Mouse (Mus musculus) heart, embryonic 14.5 days (tissue): ENCODE data around the gene Timp2. TPM values are rescaled to one million over a fixed set of nuclear protein-coding genes. Genes with fewer than 3 reads are reported as not detected.
A peak's percentile ranks its signal among the peaks of the same experiment; 100 is the strongest.

Experiments used
- ATAC-seq: fragments of 200-750 bp; cut with Nextera tagmentation; 2 replicates; pipeline ENCODE4 v1.8.0; 2017; ENCODE audit warnings: low read depth, moderate TSS enrichment; ENCODE audit not compliant: insufficient number of reproducible peaks, insufficient read depth, low FRiP score
- H3K27ac ChIP-seq, 2 experiments: fragments of 200-500 bp in 1 of 2; fragments of 300-500 bp in 1 of 2; sonication (generic) in 1 of 2; replicated peaks in 1 of 2; 2 replicates each; pipeline ENCODE4 v1.5.1; 2012 to 2014; ENCODE audit warnings: low read depth in 2 of 2, low read length in 2 of 2, control low read depth in 1 of 2, mild to moderate bottlenecking in 1 of 2, mixed read lengths in 1 of 2; ENCODE audit not compliant: control insufficient read depth in 1 of 2, insufficient read depth in 1 of 2
- H3K27me3 ChIP-seq: fragments of 300-500 bp; sonication (generic); 2 replicates; pipeline ENCODE4 v1.6.1; 2014; ENCODE audit warnings: mild to moderate bottlenecking, low read length, control low read depth; ENCODE audit not compliant: control insufficient read depth, insufficient read depth
- H3K36me3 ChIP-seq: fragments of 300-500 bp; sonication (generic); 2 replicates; pipeline ENCODE4 v1.6.1; 2014; ENCODE audit warnings: mild to moderate bottlenecking, control low read depth, low read length, mixed read lengths; ENCODE audit not compliant: control insufficient read depth, insufficient read depth
- H3K4me1 ChIP-seq, 2 experiments: fragments of 200-500 bp in 1 of 2; fragments of 300-500 bp in 1 of 2; sonication (generic) in 1 of 2; 2 replicates each; pipeline ENCODE4 v1.6.1; 2012 to 2014; ENCODE audit warnings: low read length in 2 of 2, control low read depth in 1 of 2, mixed read lengths in 1 of 2; ENCODE audit not compliant: control insufficient read depth in 2 of 2, insufficient read depth in 2 of 2
- H3K4me2 ChIP-seq: fragments of 300-500 bp; sonication (generic); 2 replicates; pipeline ENCODE4 v1.6.1; 2014; ENCODE audit warnings: mild to moderate bottlenecking, low read length
- H3K4me3 ChIP-seq, 2 experiments: fragments of 200-500 bp in 1 of 2; fragments of 300-500 bp in 1 of 2; sonication (generic) in 1 of 2; 2 replicates each; pipeline ENCODE4 v1.5.1; 2012 to 2014; ENCODE audit warnings: low read length in 2 of 2, mild to moderate bottlenecking in 2 of 2, control low read depth in 1 of 2, low read depth in 1 of 2, moderate library complexity in 1 of 2; ENCODE audit not compliant: control insufficient read depth in 1 of 2, insufficient read depth in 1 of 2
- H3K9ac ChIP-seq: fragments of 300-500 bp; sonication (generic); 2 replicates; pipeline ENCODE4 v1.6.1; 2014; ENCODE audit warnings: mild to moderate bottlenecking, low read length
- H3K9me3 ChIP-seq: fragments of 300-500 bp; sonication (generic); 2 replicates; pipeline ENCODE4 v1.6.1; 2016; ENCODE audit warnings: low read length, control low read depth; ENCODE audit not compliant: control insufficient read depth
- WGBS: fragments of 180-500 bp; shearing (Covaris S2); extraction: QIAGEN DNeasy Blood & Tissue Kit; methylation state at CpG from one replicate; pipeline ENCODE4 v1.1.7; 2014; 5-methylcytosine and 5-hydroxymethylcytosine counted together
- polyA plus RNA-seq: library from polyadenylated mRNA; unstranded; fragments of >200 nt; fragmentation: Nextera tagmentation; extraction: Ambion mirVana; gene quantifications from 2 replicates; pipeline ENCODE4 v1.2.1, GENCODE M21; 2014

Timp2 gene
- polyA plus RNA-seq, 1 experiment from 2014 or later, result 99.2 TPM

DNA sequence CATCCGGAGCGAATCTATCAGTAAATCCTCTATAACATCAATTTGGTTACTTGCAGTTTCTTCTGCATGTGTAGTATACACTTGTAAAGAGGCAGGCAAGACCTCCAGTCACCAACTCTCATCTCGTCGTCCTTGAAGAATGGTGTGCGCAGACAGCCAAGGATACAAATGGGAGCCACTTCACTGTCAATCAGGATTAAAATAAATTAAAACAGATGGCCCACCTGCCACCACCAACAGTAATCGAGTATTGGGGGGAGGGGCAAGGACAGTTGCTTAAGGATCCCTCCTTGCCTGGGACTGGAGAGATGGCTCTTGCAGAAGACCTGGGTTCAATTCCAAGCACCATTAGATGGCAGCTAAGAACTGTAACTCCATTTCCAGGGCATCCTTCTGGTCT lies 62.9 kb downstream of the Timp2 start:
- Histone ChIP-seq H3K4me2 (no peak overlapping the region), H3K4me1 (peaks cover 9 to 18% of the 10 kb centered on the region in 2 experiments), H3K4me3 (no peak overlapping the region), H3K27me3 (no peaks in the 10 kb centered on the region), H3K27ac (no peak overlapping the region), H3K9me3 (no peaks in the 10 kb centered on the region), H3K36me3 (0 out of 2 replicates have a peak, but pooled peaks cover under 1% of the 10 kb centered on the region), H3K9ac (no peak overlapping the region)
- no peak for ATAC-seq
- WGBS, result 67% methylated on average over 6 of the region's 6 CpGs

DNA sequence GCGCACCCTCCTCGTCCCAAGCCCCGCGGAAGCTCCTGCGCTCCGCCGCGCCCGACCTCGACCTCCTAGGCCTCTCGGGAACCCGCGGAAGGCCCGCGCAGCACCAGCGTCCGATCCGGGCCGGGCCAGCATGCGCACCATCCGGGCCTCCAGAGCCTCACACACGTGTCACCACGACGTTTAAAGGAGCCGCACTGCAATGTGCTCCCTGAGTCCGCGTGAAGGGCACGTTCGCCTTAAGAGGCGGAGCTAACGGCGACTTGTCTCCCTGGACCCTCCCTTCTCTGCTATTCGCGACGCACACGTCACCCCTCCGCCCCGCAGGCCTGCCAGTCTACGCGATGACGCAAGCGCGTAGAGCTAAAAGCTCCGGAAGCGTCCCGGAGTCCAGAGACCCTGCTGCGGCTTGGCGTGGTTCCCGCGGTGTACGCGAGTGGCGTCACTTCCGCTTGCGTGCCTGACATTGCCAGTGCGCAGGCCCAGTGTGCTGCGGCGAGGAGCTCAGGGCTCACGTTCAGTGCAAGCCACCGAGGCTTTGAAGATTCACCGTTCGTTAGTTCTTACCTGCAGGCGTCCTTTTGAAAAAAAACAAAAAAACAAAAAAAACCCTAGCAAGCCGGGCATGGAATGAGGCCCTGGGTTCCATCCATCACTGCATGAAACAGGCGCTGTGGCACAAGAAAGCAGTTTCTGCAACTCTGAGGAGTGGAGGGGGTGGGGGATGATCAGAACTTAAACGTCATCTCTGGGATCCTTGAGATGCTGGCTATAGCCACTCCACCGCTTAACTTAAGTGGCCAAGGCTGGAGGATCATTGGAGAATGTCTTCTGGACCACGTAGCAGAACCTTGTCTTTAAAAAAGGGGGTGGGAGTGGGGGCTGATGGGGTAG lies 65.3 kb downstream of the Timp2 start, which contains the start of gene Usp36:
Gene Usp36, minus strand, starts transcription at position 246 of the 891 bp plus-strand sequence.
- ATAC-seq, result peak; percentile 97
- H3K27ac ChIP-seq, result peak within 1 kb of the TSS; percentile 86 to 88
- peak within 1 kb of the TSS; percentile 67 to 76 for H3K4me3 ChIP-seq
- H3K27me3 ChIP-seq, result no peaks in the 10 kb centered on the region
- H3K9ac ChIP-seq, result peak within 1 kb of the TSS; percentile 88
- no peaks in the 10 kb centered on the region for H3K9me3 ChIP-seq
- H3K36me3 ChIP-seq, result peaks cover 24% of the 10 kb centered on the region
- H3K4me2 ChIP-seq, result peak within 1 kb of the TSS; percentile 94
- 1% methylated on average over 68 of the region's 68 CpGs for WGBS
- peaks cover 9 to 18% of the 10 kb centered on the region in 2 experiments for H3K4me1 ChIP-seq

DNA sequence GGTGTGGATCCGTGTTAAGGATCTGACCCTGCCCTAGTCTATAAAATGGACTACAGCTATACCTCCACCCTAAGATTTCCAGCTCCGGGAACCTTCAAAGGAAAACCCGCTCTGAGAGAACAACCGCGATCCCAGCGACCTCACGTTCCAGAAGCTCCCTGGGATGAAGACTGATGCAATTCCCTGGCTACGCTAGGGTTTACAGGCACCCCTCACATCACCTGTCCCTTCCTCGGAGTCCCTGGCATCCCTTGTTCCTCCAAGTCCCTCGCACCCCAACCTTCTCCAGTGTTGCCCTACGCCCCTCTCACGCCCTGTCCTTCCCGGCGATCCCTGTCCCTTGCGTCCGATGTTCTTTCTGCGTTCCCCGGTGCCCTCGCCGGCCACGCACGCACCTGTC lies 66.0 kb downstream of the Timp2 start:
- peak overlapping the region; percentile 59 to 80 for H3K27ac ChIP-seq
- under 1% methylated on average over 22 of the region's 22 CpGs for WGBS
- peaks cover 9 to 18% of the 10 kb centered on the region in 2 experiments for H3K4me1 ChIP-seq
- peak overlapping the region; percentile 67 to 76 for H3K4me3 ChIP-seq
- H3K9ac ChIP-seq, result peak overlapping the region; percentile 88
- H3K27me3 ChIP-seq, result no peaks in the 10 kb centered on the region
- no peaks in the 10 kb centered on the region for H3K9me3 ChIP-seq
- no peak for ATAC-seq
- H3K4me2 ChIP-seq, result peak overlapping the region; percentile 94
- H3K36me3 ChIP-seq, result peaks cover 31% of the 10 kb centered on the region

DNA sequence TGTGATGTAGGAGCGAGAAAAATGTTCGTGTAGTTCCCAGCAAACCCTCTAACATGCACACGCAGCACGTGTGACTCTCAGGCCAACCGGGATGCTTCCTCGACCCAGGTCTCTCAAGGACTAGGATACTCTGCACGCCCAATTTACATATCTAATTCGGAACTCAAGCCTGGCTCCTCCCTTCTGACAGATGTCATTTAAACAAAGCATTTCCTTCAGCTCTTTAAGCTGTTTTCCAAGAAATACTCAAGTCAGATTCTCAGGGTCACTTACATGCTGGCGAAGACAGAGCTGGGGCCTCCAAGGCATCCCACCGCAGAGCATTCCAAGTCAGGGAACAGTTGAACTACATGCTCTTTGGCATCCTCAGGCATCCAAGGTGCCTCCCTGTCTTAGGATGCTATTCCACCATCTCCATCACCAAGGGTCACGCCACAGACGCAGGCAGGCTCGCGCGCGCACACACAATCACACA lies 66.5 kb downstream of the Timp2 start:
- peaks cover 36% of the 10 kb centered on the region for H3K36me3 ChIP-seq
- no peaks in the 10 kb centered on the region for H3K27me3 ChIP-seq
- H3K4me2 ChIP-seq, result peak overlapping the region; percentile 94
- ATAC-seq, result no peak
- H3K27ac ChIP-seq, result peak overlapping the region; percentile 13 to 80; a peak in 3 of 4 replicates
- peaks cover 9 to 18% of the 10 kb centered on the region in 2 experiments for H3K4me1 ChIP-seq
- H3K9ac ChIP-seq, result peak overlapping the region; percentile 88
- WGBS, result 3% methylated on average over 16 of the region's 16 CpGs
- peak overlapping the region; percentile 67 to 76 for H3K4me3 ChIP-seq
- H3K9me3 ChIP-seq, result no peaks in the 10 kb centered on the region

DNA sequence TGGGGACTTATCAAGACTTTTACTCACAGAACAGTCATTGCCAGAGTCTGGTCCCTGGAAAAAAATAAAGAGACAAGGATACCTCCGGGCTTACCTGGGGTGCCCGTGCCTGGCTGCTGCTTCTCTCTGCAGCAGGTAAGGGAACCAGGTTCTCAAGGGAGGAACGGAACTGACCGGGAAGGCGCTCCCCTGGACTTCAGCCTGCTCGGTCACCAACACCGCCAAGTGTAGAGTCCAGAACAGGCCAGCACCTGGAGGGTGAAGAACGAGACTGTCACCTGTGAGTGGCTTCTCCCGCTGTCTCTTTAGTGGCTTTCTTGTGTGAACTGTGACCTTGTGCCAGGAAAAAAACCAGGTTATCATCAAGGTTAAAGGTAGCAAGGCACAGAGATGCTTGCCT lies 68.0 kb downstream of the Timp2 start:
- H3K9ac ChIP-seq, result no peak overlapping the region
- H3K4me3 ChIP-seq, result no peak overlapping the region
- H3K36me3 ChIP-seq, result peaks cover 51% of the 10 kb centered on the region
- H3K4me1 ChIP-seq, result peaks cover 9 to 18% of the 10 kb centered on the region in 2 experiments
- H3K4me2 ChIP-seq, result no peak overlapping the region
- no peak for ATAC-seq
- H3K27me3 ChIP-seq, result no peaks in the 10 kb centered on the region
- WGBS, result 93% methylated on average over 9 of the region's 9 CpGs
- H3K27ac ChIP-seq, result no peak overlapping the region
- H3K9me3 ChIP-seq, result no peaks in the 10 kb centered on the region

DNA sequence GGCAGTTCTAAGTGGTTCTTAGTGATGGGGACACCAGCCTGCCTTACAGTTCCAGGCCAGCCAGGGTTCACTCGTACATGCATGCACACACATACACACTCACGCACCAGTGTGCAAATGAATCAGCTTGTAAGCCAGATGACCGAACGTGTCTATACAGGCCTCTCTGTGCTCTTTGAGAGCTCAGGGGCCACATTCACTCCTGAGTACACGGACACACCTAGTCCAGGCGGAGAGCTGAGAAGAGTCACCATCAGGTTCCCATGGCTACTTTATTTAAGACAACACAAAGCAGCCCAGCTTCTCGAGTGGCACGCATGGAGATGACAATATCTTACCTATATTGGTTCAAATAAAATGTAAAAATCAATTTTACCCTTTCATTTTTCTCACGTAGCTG lies 69.1 kb downstream of the Timp2 start:
- no peak for ATAC-seq
- Histone ChIP-seq H3K27me3 (no peaks in the 10 kb centered on the region), H3K4me2 (no peak overlapping the region), H3K4me1 (peaks cover 9 to 18% of the 10 kb centered on the region in 2 experiments), H3K9me3 (no peaks in the 10 kb centered on the region), H3K9ac (no peak overlapping the region), H3K4me3 (no peak overlapping the region), H3K27ac (no peak overlapping the region), H3K36me3 (peaks cover 62% of the 10 kb centered on the region)
- whole genome bisulfite sequencing, result 88% methylated on average over 9 of the region's 9 CpGs

DNA sequence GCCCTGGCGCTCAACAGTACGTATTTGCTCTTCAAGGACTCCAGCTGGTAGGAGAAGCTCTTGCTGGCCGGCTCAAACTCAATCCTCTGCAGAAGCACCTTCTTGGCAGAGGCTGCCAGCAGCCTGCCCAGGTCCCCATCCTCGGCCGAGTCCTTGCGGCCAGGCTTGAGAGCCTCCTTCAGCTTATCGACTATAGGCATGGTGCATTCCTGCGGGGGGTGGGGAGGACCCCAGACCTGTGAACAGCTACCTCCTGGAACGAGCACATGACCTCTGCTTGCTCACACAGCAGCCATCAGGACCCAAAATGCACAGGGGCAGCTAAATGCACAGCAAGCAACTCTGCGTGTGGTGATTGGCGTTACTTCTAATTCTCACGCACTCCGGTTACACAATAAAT lies 69.7 kb downstream of the Timp2 start:
- no peaks in the 10 kb centered on the region for H3K27me3 ChIP-seq
- no peak overlapping the region for H3K4me2 ChIP-seq
- H3K27ac ChIP-seq, result no peak overlapping the region; a peak in 1 of 4 replicates
- H3K9ac ChIP-seq, result no peak overlapping the region
- H3K4me3 ChIP-seq, result no peak overlapping the region
- ATAC-seq, result no peak
- H3K9me3 ChIP-seq, result no peaks in the 10 kb centered on the region
- H3K4me1 ChIP-seq, result peaks cover 9 to 15% of the 10 kb centered on the region in 2 experiments
- 76% methylated on average over 13 of the region's 13 CpGs for WGBS
- peaks cover 66% of the 10 kb centered on the region for H3K36me3 ChIP-seq
